Mouse (Mus musculus) hindbrain, postnatal 0 days (tissue): ENCODE data around the gene Cisd3. TPM values are rescaled to one million over a fixed set of nuclear protein-coding genes. Genes with fewer than 3 reads are reported as not detected.
"Not testable (repeated sequence)": the region's sequence is repeated elsewhere in the genome, so short reads cannot be mapped to it uniquely, and the experiment has no call there.

Source experiments
- ATAC-seq: fragments of 200-750 bp; cut with Nextera tagmentation; 2 replicates; pipeline ENCODE4 v1.8.0; 2017; ENCODE audit warnings: mild to moderate bottlenecking, moderate TSS enrichment, moderate library complexity
- DNase-seq: peaks from one replicate; pipeline ENCODE4 v3.0.0-alpha.2; 2015; ENCODE audit warnings: low spot score
- H3K27ac ChIP-seq: fragments of 300-500 bp; sonication (generic); 2 replicates; pipeline ENCODE4 v1.5.1; 2014; ENCODE audit warnings: mild to moderate bottlenecking
- H3K27me3 ChIP-seq: fragments of 300-500 bp; sonication (generic); 2 replicates; pipeline ENCODE4 v1.6.1; 2014; ENCODE audit warnings: low read length, mixed read lengths; ENCODE audit not compliant: insufficient read depth
- H3K36me3 ChIP-seq: fragments of 300-500 bp; sonication (generic); 2 replicates; pipeline ENCODE4 v1.6.1; 2014; ENCODE audit warnings: low read length, mixed read lengths; ENCODE audit not compliant: insufficient read depth
- H3K4me1 ChIP-seq: fragments of 300-500 bp; sonication (generic); 2 replicates; pipeline ENCODE4 v1.6.1; 2014; ENCODE audit warnings: antibody characterized with exemption, low read length, mixed read lengths; ENCODE audit not compliant: insufficient read depth
- H3K4me2 ChIP-seq: fragments of 300-500 bp; sonication (generic); 2 replicates; pipeline ENCODE4 v1.6.1; 2014; ENCODE audit warnings: low read depth, mild to moderate bottlenecking, low read length, moderate library complexity, mixed read lengths
- H3K4me3 ChIP-seq: fragments of 300-500 bp; sonication (generic); 2 replicates; pipeline ENCODE4 v1.5.1; 2014; ENCODE audit warnings: low read length
- H3K9ac ChIP-seq: fragments of 300-500 bp; sonication (generic); replicated peaks from 2 replicates; pipeline ENCODE4 v1.6.1; 2014; ENCODE audit warnings: mild to moderate bottlenecking, low read length, moderate library complexity, mixed read lengths
- H3K9me3 ChIP-seq: fragments of 300-500 bp; sonication (generic); 2 replicates; pipeline ENCODE4 v1.6.1; 2016; ENCODE audit warnings: low read length, mixed read lengths
- CTCF ChIP-seq: IDR thresholded peaks from 2 replicates; pipeline ENCODE4 v1.5.1; 2016; ENCODE audit warnings: antibody characterized with exemption, control low read depth, low read depth
- WGBS: fragments of 180-500 bp; shearing (Covaris S2); extraction: QIAGEN DNeasy Blood & Tissue Kit; methylation state at CpG from one replicate; pipeline ENCODE4 v1.1.7; 2014; 5-methylcytosine and 5-hydroxymethylcytosine counted together
- polyA plus RNA-seq: library from polyadenylated mRNA; unstranded; fragments of >200 nt; fragmentation: Nextera tagmentation; extraction: Ambion mirVana; gene quantifications from 2 replicates; pipeline ENCODE4 v1.2.1, GENCODE M21; 2015
- total RNA-seq: library from RNA; depleted of rRNA; stranded (reverse); fragments of >200 nt; gene quantifications from 2 replicates; pipeline ENCODE4 v1.2.3, GENCODE M21; 2014

The Cisd3 gene
- total and polyA plus RNA-seq, 2 experiments from 2014 or later: 21.2 to 47.6 TPM

DNA sequence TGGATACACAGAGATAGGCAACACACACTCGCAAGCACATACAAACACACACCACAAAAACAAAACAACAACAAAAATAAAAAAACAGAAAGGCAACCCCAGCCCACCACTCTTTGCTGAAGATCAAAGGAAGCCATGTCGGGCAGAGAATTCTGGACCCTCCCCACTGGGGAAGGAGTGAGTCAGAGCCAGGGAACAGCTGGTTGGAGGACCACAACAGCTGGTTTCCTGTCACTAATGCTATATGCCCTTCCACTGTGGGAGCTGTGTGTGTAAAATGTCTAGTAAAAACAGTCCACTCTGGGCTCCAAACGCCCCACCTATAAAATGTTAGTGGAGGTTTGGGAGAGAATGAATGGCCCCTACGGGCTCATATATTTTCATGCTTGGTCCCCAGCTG is 35.7 kb downstream of the Cisd3 start:
- Histone ChIP-seq H3K4me1 (no peaks in the 10 kb centered on the region), H3K9ac (no peak overlapping the region), H3K9me3 (no peaks in the 10 kb centered on the region), H3K36me3 (peaks cover 75% of the 10 kb centered on the region), H3K27me3 (no peaks in the 10 kb centered on the region), H3K27ac (no peak overlapping the region), H3K4me2 (no peak overlapping the region), H3K4me3 (no peak overlapping the region)
- ATAC-seq (no peak), DNase-seq (no peak)
- TF ChIP-seq CTCF: no peak
- 95% methylated on average over 4 of the region's 4 CpGs for WGBS

DNA sequence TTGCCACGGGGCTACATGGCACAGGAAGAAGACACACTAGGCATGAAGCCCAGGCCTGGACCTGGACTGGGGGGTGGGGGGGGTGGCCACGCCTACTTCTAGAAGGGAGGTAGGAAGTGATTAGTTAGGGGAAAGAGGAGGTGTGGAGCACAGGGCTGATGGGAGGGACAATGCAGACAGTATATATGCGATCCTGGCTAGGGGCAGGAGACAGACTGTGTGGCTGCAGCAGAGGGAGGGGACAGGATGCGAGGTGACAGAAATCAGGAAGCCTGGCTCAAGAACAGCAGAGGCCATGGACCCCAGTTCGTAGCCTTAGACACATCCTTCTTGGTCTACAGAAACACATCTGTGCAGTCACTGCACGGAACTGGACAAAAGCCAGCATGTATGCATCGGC is 38.1 kb downstream of the Cisd3 start:
- H3K27ac ChIP-seq: no peak overlapping the region
- no peak for ATAC-seq

DNA sequence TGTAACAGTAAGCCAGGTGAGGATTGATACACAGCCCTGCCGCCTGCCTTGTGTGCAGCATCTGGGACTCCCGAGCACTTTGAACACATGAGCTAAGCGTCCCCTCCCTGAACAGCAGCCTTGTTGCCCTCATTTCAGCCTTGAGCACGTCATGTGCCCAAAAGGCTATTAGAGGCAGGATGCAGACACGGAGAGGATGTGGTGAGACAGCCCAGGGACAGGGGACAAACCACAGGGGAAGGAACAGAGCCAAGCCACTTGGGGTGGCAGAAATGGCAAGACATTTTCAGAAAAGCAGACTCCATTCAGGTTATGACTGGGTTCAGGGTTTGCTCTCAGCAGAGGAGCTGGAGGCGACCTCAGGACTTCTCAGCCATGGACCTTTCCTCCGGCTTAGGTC is 42.7 kb downstream of the Cisd3 start:
- H3K27ac ChIP-seq: no peak overlapping the region
- H3K9ac ChIP-seq: no peak overlapping the region
- no peaks in the 10 kb centered on the region for H3K27me3 ChIP-seq
- no peak overlapping the region for H3K4me3 ChIP-seq
- H3K36me3 ChIP-seq: peaks cover 69% of the 10 kb centered on the region
- DNase-seq (no peak), ATAC-seq (no peak)
- no peaks in the 10 kb centered on the region for H3K9me3 ChIP-seq
- TF ChIP-seq CTCF: no peak
- no peak overlapping the region for H3K4me2 ChIP-seq
- no peaks in the 10 kb centered on the region for H3K4me1 ChIP-seq
- 87% methylated on average over 7 of the region's 7 CpGs for WGBS

More for the DNA sequence above, 38.1 kb downstream of the Cisd3 start:
- TF ChIP-seq CTCF: no peak
- Histone ChIP-seq H3K27me3 (no peaks in the 10 kb centered on the region), H3K4me2 (no peak overlapping the region), H3K36me3 (peaks cover 80% of the 10 kb centered on the region), H3K4me1 (no peaks in the 10 kb centered on the region), H3K9me3 (no peaks in the 10 kb centered on the region), H3K4me3 (no peak overlapping the region), H3K9ac (no peak overlapping the region)
- DNase-seq: no peak
- WGBS: 77% methylated on average over 7 of the region's 7 CpGs

DNA sequence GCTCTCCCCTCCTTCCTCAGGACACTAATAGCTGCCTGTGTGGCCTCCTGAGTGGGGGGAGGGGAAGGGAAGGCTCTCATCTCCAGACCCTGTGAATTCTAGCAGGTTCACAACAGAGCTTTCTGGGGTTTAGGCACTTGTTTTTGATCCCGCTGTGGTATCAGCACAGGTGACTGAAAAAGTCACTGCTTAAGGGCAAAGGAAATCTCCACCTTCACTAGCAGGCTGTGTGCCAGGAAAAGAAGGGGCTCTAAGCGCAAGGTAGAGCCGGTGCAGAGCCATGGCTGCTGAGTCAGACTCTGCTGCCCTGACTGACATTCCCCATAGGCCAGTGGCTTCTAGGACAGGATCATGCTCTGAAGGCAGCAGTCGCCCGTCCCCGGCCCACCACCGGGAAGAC is 43.1 kb downstream of the Cisd3 start:
- Histone ChIP-seq H3K27me3 (no peaks in the 10 kb centered on the region), H3K36me3 (peaks cover 65% of the 10 kb centered on the region), H3K27ac (no peak overlapping the region), H3K9ac (no peak overlapping the region), H3K4me2 (no peak overlapping the region), H3K9me3 (no peaks in the 10 kb centered on the region), H3K4me1 (no peaks in the 10 kb centered on the region), H3K4me3 (no peak overlapping the region)
- WGBS: 94% methylated on average over 7 of the region's 7 CpGs
- DNase-seq: no peak
- no peak for TF ChIP-seq CTCF
- no peak for ATAC-seq

DNA sequence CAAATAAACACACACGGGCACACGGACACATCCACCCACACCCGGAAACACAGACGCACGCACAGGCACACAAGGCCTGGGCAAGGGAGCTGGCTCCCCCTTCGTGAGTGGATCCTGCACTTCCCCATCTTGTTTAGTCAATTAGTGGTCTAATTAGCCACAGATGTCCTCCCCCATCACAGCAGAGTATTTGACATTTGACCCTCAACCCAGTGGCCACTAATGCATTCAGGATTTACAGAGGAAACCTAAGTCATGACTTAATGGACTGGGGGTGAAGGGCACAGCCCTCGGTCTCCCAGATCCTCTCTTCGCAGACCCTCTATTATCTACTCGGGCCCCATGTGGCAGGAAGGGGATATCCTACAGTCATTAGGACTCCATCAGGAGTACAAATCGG is 48.1 kb downstream of the Cisd3 start:
- DNase-seq (no peak), ATAC-seq (no peak)
- peaks cover 27% of the 10 kb centered on the region for H3K36me3 ChIP-seq
- H3K4me2 ChIP-seq: no peak overlapping the region
- H3K27ac ChIP-seq: no peak overlapping the region
- H3K4me1 ChIP-seq: no peaks in the 10 kb centered on the region
- 60% methylated on average over 10 of the region's 10 CpGs for WGBS
- H3K9me3 ChIP-seq: no peaks in the 10 kb centered on the region
- no peak overlapping the region for H3K4me3 ChIP-seq
- H3K27me3 ChIP-seq: no peaks in the 10 kb centered on the region
- TF ChIP-seq CTCF: no peak
- H3K9ac ChIP-seq: no peak overlapping the region

DNA sequence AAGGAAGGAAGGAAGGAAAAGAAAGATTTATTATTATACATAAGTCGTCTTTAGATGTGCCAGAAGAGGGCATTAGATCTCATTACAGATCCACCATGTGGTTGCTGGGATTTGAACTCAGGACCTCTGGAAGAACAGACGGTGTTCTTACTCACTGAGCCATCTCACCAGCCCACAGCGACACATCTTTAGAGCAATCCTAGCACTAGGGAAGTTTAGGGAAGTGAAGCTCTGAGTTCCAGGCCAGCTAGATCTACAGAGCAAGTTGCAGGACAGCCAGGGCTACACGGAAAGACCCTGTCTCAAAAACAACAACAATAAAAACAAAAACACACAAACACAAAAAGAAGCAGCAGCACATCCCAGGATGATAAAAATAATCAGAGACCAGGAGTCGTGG is 49.2 kb downstream of the Cisd3 start:
- H3K4me1 ChIP-seq, H3K9me3 ChIP-seq, DNase-seq, ATAC-seq, H3K4me3 ChIP-seq, H3K9ac ChIP-seq, H3K27me3 ChIP-seq, H3K4me2 ChIP-seq, H3K27ac ChIP-seq: not testable (repeated sequence)
- H3K36me3 ChIP-seq: peaks cover 20% of the 10 kb centered on the region
- WGBS: 89% methylated on average over 5 of the region's 5 CpGs

DNA sequence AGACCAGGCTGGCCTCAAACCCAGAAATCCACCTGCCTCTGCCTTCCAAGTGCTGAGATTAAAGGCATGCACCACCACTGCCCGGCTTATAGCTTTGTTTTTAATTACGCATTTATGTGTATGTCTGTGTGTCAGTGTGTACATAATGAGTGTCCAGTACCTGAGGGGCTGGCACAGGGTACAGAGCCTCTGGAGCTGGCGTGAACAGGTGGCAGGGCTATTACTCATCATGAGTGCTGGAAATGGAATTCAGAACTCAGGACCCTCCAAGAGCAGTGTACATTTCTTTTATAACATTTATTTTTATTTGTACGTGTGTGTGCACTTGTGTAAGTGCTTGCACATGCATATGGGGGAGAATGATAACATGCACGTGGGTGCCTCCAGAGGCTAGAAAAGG is 51.0 kb downstream of the Cisd3 start:
- ATAC-seq: no peak
- H3K27ac ChIP-seq: no peak overlapping the region
- WGBS: 87% methylated on average over 5 of the region's 5 CpGs
- H3K9ac ChIP-seq: no peak overlapping the region
- no peak for DNase-seq
- no peak overlapping the region for H3K4me3 ChIP-seq
- H3K36me3 ChIP-seq: peaks cover 8% of the 10 kb centered on the region
- H3K9me3 ChIP-seq: no peaks in the 10 kb centered on the region
- no peak for TF ChIP-seq CTCF
- no peak overlapping the region for H3K4me2 ChIP-seq
- no peaks in the 10 kb centered on the region for H3K4me1 ChIP-seq
- H3K27me3 ChIP-seq: no peaks in the 10 kb centered on the region
